Mouse (Mus musculus) adrenal gland, adult 8-10 months (tissue): ENCODE data around the gene 1700017D01Rik. TPM values are rescaled to one million over a fixed set of nuclear protein-coding genes. Genes with fewer than 3 reads are reported as not detected.
"Not testable (repeated sequence)": the region's sequence is repeated elsewhere in the genome, so short reads cannot be mapped to it uniquely, and the experiment has no call there.

Experiments
- DNase-seq: peaks from one replicate; pipeline ENCODE4 v3.0.0; 2022
- total RNA-seq, 4 experiments: library from RNA; stranded (reverse); gene quantifications; 2 replicates each; pipeline ENCODE4 v1.2.4; 2022

Gene 1700017D01Rik
- not detected for total RNA-seq

GRCm38 (mm10) chr19:11130776-11131175 is at the start of gene 1700017D01Rik:
Gene 1700017D01Rik (minus strand): TSS chr19:11130876.
- not testable (repeated sequence) for DNase-seq

- DNase-seq: no peak
These were observed 46.8 kb upstream of the 1700017D01Rik start for GRCm38 (mm10) chr19:11177464-11177863.

GRCm38 (mm10) chr19:11165172-11165571 is 34.5 kb upstream of the 1700017D01Rik start, which contains the start of gene 1700025F22Rik:
Gene 1700025F22Rik (minus strand): TSS chr19:11165320.
- no peak for DNase-seq

GRCm38 (mm10) chr19:11157890-11158289 is 27.2 kb upstream of the 1700017D01Rik start:
- not testable (repeated sequence) for DNase-seq

GRCm38 (mm10) chr19:11135336-11135735 is 4.7 kb upstream of the 1700017D01Rik start:
- DNase-seq: no peak

GRCm38 (mm10) chr19:11134852-11135251 is 4.2 kb upstream of the 1700017D01Rik start:
- DNase-seq: no peak

GRCm38 (mm10) chr19:11129702-11130101 is 974 bp downstream of the 1700017D01Rik start:
- DNase-seq: no peak

- not testable (repeated sequence) for DNase-seq
These were observed 9.7 kb downstream of the 1700017D01Rik start for GRCm38 (mm10) chr19:11121016-11121420.

- DNase-seq: no peak
These were observed 11.3 kb downstream of the 1700017D01Rik start for GRCm38 (mm10) chr19:11119338-11119737.

- DNase-seq: peak; percentile 36
These were observed 22.9 kb downstream of the 1700017D01Rik start for GRCm38 (mm10) chr19:11107746-11108145.

GRCm38 (mm10) chr19:11101880-11102279 is 28.8 kb downstream of the 1700017D01Rik start:
- DNase-seq: no peak

- no peak for DNase-seq
These were observed 32.3 kb downstream of the 1700017D01Rik start for GRCm38 (mm10) chr19:11098401-11098800.

GRCm38 (mm10) chr19:11092131-11092530 is 38.5 kb downstream of the 1700017D01Rik start:
- not testable (repeated sequence) for DNase-seq

GRCm38 (mm10) chr19:11080934-11081333 is 49.7 kb downstream of the 1700017D01Rik start, which contains the start of gene Ms4a8a:
Gene Ms4a8a (minus strand): TSS chr19:11081102.
- no peak for DNase-seq

- DNase-seq: no peak
These were observed 60.3 kb downstream of the 1700017D01Rik start for GRCm38 (mm10) chr19:11070364-11070763.

- no peak for DNase-seq
These were observed 65.3 kb downstream of the 1700017D01Rik start for GRCm38 (mm10) chr19:11065202-11065875.

GRCm38 (mm10) chr19:11060900-11061299 is 69.8 kb downstream of the 1700017D01Rik start:
- DNase-seq: no peak

- DNase-seq: no peak
These were observed 70.7 kb downstream of the 1700017D01Rik start for GRCm38 (mm10) chr19:11059967-11060366.

- DNase-seq: not testable (repeated sequence)
These were observed 75.0 kb downstream of the 1700017D01Rik start for GRCm38 (mm10) chr19:11055700-11056099.

- DNase-seq: no peak
These were observed 77.4 kb downstream of the 1700017D01Rik start for GRCm38 (mm10) chr19:11053277-11053676.

- DNase-seq: no peak
These were observed 77.8 kb downstream of the 1700017D01Rik start for GRCm38 (mm10) chr19:11052877-11053276.

GRCm38 (mm10) chr19:11050286-11050685 is 80.4 kb downstream of the 1700017D01Rik start:
- no peak for DNase-seq

- no peak for DNase-seq
These were observed 81.2 kb downstream of the 1700017D01Rik start for GRCm38 (mm10) chr19:11049426-11049825.

- no peak for DNase-seq
These were observed 82.2 kb downstream of the 1700017D01Rik start for GRCm38 (mm10) chr19:11048503-11048902.
